Mouse (Mus musculus) heart, embryonic 12.5 days (tissue): Measurements from ENCODE around the gene Polr2g. TPM values are rescaled to one million over a fixed set of nuclear protein-coding genes. Genes with fewer than 3 reads are reported as not detected.

ENCODE experiments used
- ATAC-seq: fragments of 200-750 bp; cut with Nextera tagmentation; 2 replicates; pipeline ENCODE4 v1.8.0; 2017; ENCODE audit warnings: moderate TSS enrichment, moderate library complexity; ENCODE audit not compliant: insufficient number of reproducible peaks, low FRiP score
- H3K27ac ChIP-seq: fragments of 300-500 bp; sonication (generic); 2 replicates; pipeline ENCODE4 v1.5.1; 2016; ENCODE audit warnings: mild to moderate bottlenecking, moderate library complexity; ENCODE audit not compliant: poor library complexity, severe bottlenecking
- H3K27me3 ChIP-seq: fragments of 300-500 bp; sonication (generic); replicated peaks from 2 replicates; pipeline ENCODE4 v1.6.1; 2016; ENCODE audit warnings: mild to moderate bottlenecking, moderate library complexity
- H3K36me3 ChIP-seq: fragments of 300-500 bp; sonication (generic); 2 replicates; pipeline ENCODE4 v1.6.1; 2016; ENCODE audit warnings: mild to moderate bottlenecking, moderate library complexity
- H3K4me1 ChIP-seq: fragments of 300-500 bp; sonication (generic); replicated peaks from 2 replicates; pipeline ENCODE4 v1.6.1; 2016; ENCODE audit warnings: mild to moderate bottlenecking
- H3K4me2 ChIP-seq: fragments of 300-500 bp; sonication (generic); 2 replicates; pipeline ENCODE4 v1.6.1; 2016; ENCODE audit warnings: mild to moderate bottlenecking, moderate library complexity
- H3K4me3 ChIP-seq: fragments of 300-500 bp; sonication (generic); 2 replicates; pipeline ENCODE4 v1.5.1; 2016; ENCODE audit warnings: mild to moderate bottlenecking
- H3K9ac ChIP-seq: fragments of 300-500 bp; sonication (generic); 2 replicates; pipeline ENCODE4 v1.6.1; 2016; ENCODE audit warnings: mild to moderate bottlenecking, moderate library complexity
- H3K9me3 ChIP-seq: fragments of 300-500 bp; sonication (generic); replicated peaks from 2 replicates; pipeline ENCODE4 v1.6.1; 2016; ENCODE audit warnings: mild to moderate bottlenecking, moderate library complexity
- WGBS: fragments of 180-500 bp; shearing (Covaris S2); methylation state at CpG from one replicate; pipeline ENCODE4 v1.1.7; 2016; 5-methylcytosine and 5-hydroxymethylcytosine counted together
- polyA plus RNA-seq: library from polyadenylated mRNA; unstranded; fragments of >200 nt; fragmentation: Nextera tagmentation; extraction: Ambion mirVana; gene quantifications from 2 replicates; pipeline ENCODE4 v1.2.1, GENCODE M21; 2016

The Polr2g gene
- polyA plus RNA-seq, 1 experiment from 2014 or later = 145 TPM

- ATAC-seq = no peak
- no peaks in the 10 kb centered on the region for H3K27me3 ChIP-seq
- peaks cover 34% of the 10 kb centered on the region for H3K36me3 ChIP-seq
- H3K9me3 ChIP-seq = no peaks in the 10 kb centered on the region
- H3K4me3 ChIP-seq = peak overlapping the region; percentile 94
- 3% methylated on average over 14 of the region's 14 CpGs for WGBS
- peak overlapping the region; percentile 95 for H3K9ac ChIP-seq
- H3K27ac ChIP-seq = peak overlapping the region; percentile 91
- peaks cover 20% of the 10 kb centered on the region for H3K4me1 ChIP-seq
- peak overlapping the region; percentile 88 for H3K4me2 ChIP-seq
Measured at GRCm38 (mm10) chr19:8757471-8757998, 40.8 kb downstream of the Polr2g start.

GRCm38 (mm10) chr19:8756635-8757387, 41.6 kb downstream of the Polr2g start, which contains the start of gene Nxf1:
TSS of gene Nxf1 (plus strand) at chr19:8757073.
- Histone ChIP-seq H3K4me1 (peaks cover 20% of the 10 kb centered on the region), H3K27ac (peak within 1 kb of the TSS; percentile 91), H3K27me3 (no peaks in the 10 kb centered on the region), H3K36me3 (peaks cover 37% of the 10 kb centered on the region), H3K9me3 (no peaks in the 10 kb centered on the region), H3K9ac (peak within 1 kb of the TSS; percentile 95), H3K4me3 (peak within 1 kb of the TSS; percentile 94), H3K4me2 (peak within 1 kb of the TSS; percentile 88)
- under 1% methylated on average over 75 of the region's 75 CpGs for WGBS
- peak; percentile 95 for ATAC-seq

DNA sequence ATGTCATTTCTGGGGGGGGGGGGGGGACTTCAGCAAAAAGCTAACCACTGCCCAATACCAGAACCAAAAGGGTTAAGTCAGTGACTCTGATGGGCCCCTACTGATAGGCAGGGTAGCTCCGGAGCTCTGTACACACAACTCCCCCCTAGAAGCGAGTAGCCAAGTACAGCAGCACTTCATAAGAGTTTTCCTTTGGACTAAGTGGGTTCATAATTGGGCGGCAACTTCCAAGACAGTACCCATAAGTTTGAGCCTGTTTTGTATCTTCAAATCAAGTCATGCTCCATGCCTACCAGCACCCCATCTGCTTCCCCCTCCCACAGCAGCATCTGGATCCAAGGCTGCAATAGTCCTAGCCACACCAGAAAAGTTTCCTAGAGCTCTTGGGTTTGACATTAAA, 42.7 kb downstream of the Polr2g start:
- 0 out of 2 replicates have a peak overlapping the region, but pooled peaks have one; percentile 94 for H3K4me3 ChIP-seq
- no peaks in the 10 kb centered on the region for H3K9me3 ChIP-seq
- ATAC-seq = no peak
- peaks cover 47% of the 10 kb centered on the region for H3K36me3 ChIP-seq
- H3K9ac ChIP-seq = peak overlapping the region; percentile 14; the same call in 1 of the 2 replicates
- H3K4me1 ChIP-seq = peaks cover 20% of the 10 kb centered on the region
- H3K27ac ChIP-seq = no peak overlapping the region
- WGBS = 50% methylated on average over 3 of the region's 3 CpGs
- H3K4me2 ChIP-seq = peak overlapping the region; percentile 88
- H3K27me3 ChIP-seq = no peaks in the 10 kb centered on the region

DNA sequence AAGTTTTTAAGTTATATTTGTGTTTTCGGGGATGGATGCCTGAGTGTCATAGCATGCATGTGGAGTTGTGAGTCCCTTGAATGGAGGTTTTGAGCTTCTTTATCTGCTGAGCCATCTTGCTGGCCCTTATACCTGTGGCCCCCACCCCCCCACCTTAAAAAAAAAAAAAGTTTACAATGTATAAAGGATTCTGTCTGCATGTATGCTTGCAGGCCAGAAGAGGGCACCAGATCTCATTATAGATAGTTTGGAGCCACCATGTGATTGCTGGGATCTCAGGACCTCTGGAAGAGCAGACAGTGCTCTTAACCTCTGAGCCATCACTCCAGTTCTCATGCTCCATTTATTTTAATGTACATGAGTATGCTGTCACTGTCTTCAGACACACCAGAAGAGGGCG, 51.0 kb downstream of the Polr2g start:
- H3K4me3 ChIP-seq = no peak overlapping the region
- WGBS = 64% methylated on average over 2 of the region's 2 CpGs
- no peak overlapping the region for H3K9ac ChIP-seq
- peaks cover 8% of the 10 kb centered on the region for H3K4me1 ChIP-seq
- no peak overlapping the region for H3K4me2 ChIP-seq
- no peaks in the 10 kb centered on the region for H3K9me3 ChIP-seq
- no peaks in the 10 kb centered on the region for H3K27me3 ChIP-seq
- H3K36me3 ChIP-seq = peaks cover 94% of the 10 kb centered on the region
- ATAC-seq = no peak
- H3K27ac ChIP-seq = no peak overlapping the region

DNA sequence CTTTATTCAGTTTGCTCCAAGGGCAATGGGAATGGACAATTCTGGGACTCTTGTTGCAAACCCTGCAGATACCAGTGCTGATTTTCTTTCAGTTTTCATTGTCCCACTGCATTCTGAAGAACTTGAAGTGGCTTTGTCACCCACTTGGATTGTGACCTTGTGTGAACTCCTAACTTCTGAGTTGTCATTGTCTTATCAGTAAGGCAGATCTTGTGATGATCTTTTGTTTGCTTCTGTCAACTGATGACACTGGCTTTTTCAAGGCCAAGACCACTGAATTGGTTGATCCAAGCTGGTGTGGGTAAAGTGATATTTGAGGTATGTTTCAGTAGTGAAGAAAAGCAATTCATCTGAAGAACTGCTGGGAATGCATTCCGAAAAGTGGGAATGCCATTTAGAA, 53.0 kb downstream of the Polr2g start:
- Histone ChIP-seq H3K27ac (no peak overlapping the region), H3K9me3 (no peaks in the 10 kb centered on the region), H3K4me3 (no peak overlapping the region), H3K4me1 (peaks cover 17% of the 10 kb centered on the region), H3K36me3 (peaks cover 80% of the 10 kb centered on the region), H3K4me2 (no peak overlapping the region), H3K27me3 (no peaks in the 10 kb centered on the region), H3K9ac (no peak overlapping the region; the same call in 1 of the 2 replicates)
- ATAC-seq = no peak
- 93% methylated on average over 1 of the region's 1 CpGs for WGBS

Other genes with a start within 250 kb of the Polr2g start
- 0.05 TPM in 1 of 2 replicates, not detected in the other for gene Slc22a8, start 207.3 kb downstream of the Polr2g start, polyA plus RNA-seq
- gene Slc22a6, start 180.5 kb downstream of the Polr2g start, polyA plus RNA-seq = not detected in 2 replicates
- 0.05 TPM in 1 of 2 replicates, not detected in the other for gene Chrm1, start 134.8 kb downstream of the Polr2g start, polyA plus RNA-seq
- 87.6 and 88.9 TPM in 2 replicates for gene Slc3a2, start 75.2 kb downstream of the Polr2g start, polyA plus RNA-seq
- gene Wdr74, start 62.8 kb downstream of the Polr2g start, polyA plus RNA-seq = 48.9 and 52.9 TPM in 2 replicates
- gene 1700092M07Rik, start 57.9 kb downstream of the Polr2g start, polyA plus RNA-seq = 1.8 and 2.8 TPM in 2 replicates
- 86.1 and 88.1 TPM in 2 replicates for gene Stx5a, start 57.2 kb downstream of the Polr2g start, polyA plus RNA-seq
- 135 and 149 TPM in 2 replicates for gene Nxf1, start 41.5 kb downstream of the Polr2g start, polyA plus RNA-seq
- gene Tmem223, start 27.6 kb downstream of the Polr2g start, polyA plus RNA-seq = 145 and 146 TPM in 2 replicates
- 49.7 and 51.9 TPM in 2 replicates for gene Tmem179b, start 24.1 kb downstream of the Polr2g start, polyA plus RNA-seq
- gene Taf6l, start 12.2 kb downstream of the Polr2g start, polyA plus RNA-seq = 22.5 and 23.3 TPM in 2 replicates
- 3.8 and 4.1 TPM in 2 replicates for gene Zbtb3, start 4.0 kb upstream of the Polr2g start, polyA plus RNA-seq
- 36.3 and 37.0 TPM in 2 replicates for gene Ttc9c, start 20.8 kb upstream of the Polr2g start, polyA plus RNA-seq
- 3.8 TPM in 2 replicates for gene Hnrnpul2, start 21.4 kb upstream of the Polr2g start, polyA plus RNA-seq
- gene AC129217.1, start 31.2 kb upstream of the Polr2g start, polyA plus RNA-seq = not detected in 2 replicates
- gene Bscl2, start 38.9 kb upstream of the Polr2g start, polyA plus RNA-seq = 41.0 and 41.1 TPM in 2 replicates
- 2.5 and 2.9 TPM in 2 replicates for gene Gng3, start 40.6 kb upstream of the Polr2g start, polyA plus RNA-seq
- 0.77 and 0.78 TPM in 2 replicates for gene Lrrn4cl, start 52.2 kb upstream of the Polr2g start, polyA plus RNA-seq
- 138 and 142 TPM in 2 replicates for gene Ubxn1, start 72.9 kb upstream of the Polr2g start, polyA plus RNA-seq
- 52.7 and 60.6 TPM in 2 replicates for gene Uqcc3, start 82.3 kb upstream of the Polr2g start, polyA plus RNA-seq
- gene Lbhd1, start 85.2 kb upstream of the Polr2g start, polyA plus RNA-seq = 61.5 and 66.4 TPM in 2 replicates
- not detected in 2 replicates for gene Gm49403, start 85.4 kb upstream of the Polr2g start, polyA plus RNA-seq
- 64.2 and 64.5 TPM in 2 replicates for gene 1810009A15Rik, start 90.3 kb upstream of the Polr2g start, polyA plus RNA-seq
- not detected in 2 replicates for gene Gm49416, start 90.3 kb upstream of the Polr2g start, polyA plus RNA-seq
- 28.9 and 30.1 TPM in 2 replicates for gene Ints5, start 94.4 kb upstream of the Polr2g start, polyA plus RNA-seq
- 78.7 and 83.6 TPM in 2 replicates for gene Ganab, start 99.5 kb upstream of the Polr2g start, polyA plus RNA-seq
- 46.6 and 46.8 TPM in 2 replicates for gene B3gat3, start 121.8 kb upstream of the Polr2g start, polyA plus RNA-seq
- 2.4 and 2.5 TPM in 2 replicates for gene Rom1, start 130.8 kb upstream of the Polr2g start, polyA plus RNA-seq
- 13.3 and 13.5 TPM in 2 replicates for gene Eml3, start 131.0 kb upstream of the Polr2g start, polyA plus RNA-seq
- 106 and 115 TPM in 2 replicates for gene Mta2, start 143.3 kb upstream of the Polr2g start, polyA plus RNA-seq
- 17.1 and 19.4 TPM in 2 replicates for gene Tut1, start 155.3 kb upstream of the Polr2g start, polyA plus RNA-seq
- gene Eef1g, start 168.5 kb upstream of the Polr2g start, polyA plus RNA-seq = 281 and 282 TPM in 2 replicates
- 26.0 and 27.1 TPM in 2 replicates for gene Ahnak, start 190.7 kb upstream of the Polr2g start, polyA plus RNA-seq